Mouse (Mus musculus) B cell, adult 62 days (primary cell): ENCODE results near the gene Kcnk15. TPM values are rescaled to one million over a fixed set of nuclear protein-coding genes. Genes with fewer than 3 reads are reported as not detected.

Experiments
- total RNA-seq: library from RNA; stranded (reverse); gene quantifications from 4 replicates; pipeline ENCODE4 v1.2.4, GENCODE M21; 2023

Kcnk15 gene
- not detected in 4 replicates for total RNA-seq

DNA sequence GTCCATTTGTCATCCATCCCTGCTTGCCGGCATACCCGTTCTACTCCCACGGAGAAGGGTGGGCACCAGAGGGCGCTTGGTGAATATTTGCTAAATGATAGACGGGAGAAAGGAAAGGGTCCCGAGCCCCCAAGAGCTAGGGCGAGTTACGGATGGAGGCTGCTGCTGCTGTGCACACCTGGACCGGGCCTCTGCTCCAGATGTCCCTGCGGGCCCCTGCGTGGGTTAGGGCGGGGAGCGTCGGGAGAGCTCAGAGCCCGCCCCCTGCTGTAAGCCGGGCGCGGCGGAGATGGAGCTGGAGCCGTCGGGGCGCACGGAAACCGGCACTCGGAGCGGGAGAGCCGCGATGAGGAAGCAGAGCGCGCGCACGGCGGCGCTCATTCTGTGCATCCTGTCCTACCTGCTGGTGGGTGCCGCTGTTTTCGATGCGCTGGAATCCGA is at the start of gene Kcnk15:
Gene Kcnk15 (plus strand): TSS at position 191 of the 441 bp plus-strand sequence.

GRCm38 (mm10) chr2:163820607-163821006 is 32.8 kb upstream of the Kcnk15 start, which contains the start of gene Ccn5:
Gene Ccn5 (plus strand): TSS chr2:163820861.

Other genes with a start within 250 kb of the Kcnk15 start
- 1,350 to 1,399 TPM (median 1,388 TPM) in 4 replicates for gene Serinc3, start 208.5 kb upstream of the Kcnk15 start, total RNA-seq
- gene Pkig, start 195.3 kb upstream of the Kcnk15 start, total RNA-seq: 220 to 254 TPM (median 233 TPM) in 4 replicates
- gene Ada, start 103.4 kb upstream of the Kcnk15 start, total RNA-seq: 1.9 to 4.2 TPM (median 2.8 TPM) in 4 replicates
- not detected in 4 replicates for gene Ccn5, start 32.8 kb upstream of the Kcnk15 start, total RNA-seq
- not detected in 4 replicates for gene Rims4, start 65.0 kb downstream of the Kcnk15 start, total RNA-seq
- gene Ywhab, start 141.3 kb downstream of the Kcnk15 start, total RNA-seq: 90.8 to 97.9 TPM (median 94.7 TPM) in 4 replicates
- 2.1 to 5.3 TPM (median 4.1 TPM) in 4 replicates for gene Pabpc1l, start 171.8 kb downstream of the Kcnk15 start, total RNA-seq
- gene Stk4, start 216.7 kb downstream of the Kcnk15 start, total RNA-seq: 229 to 235 TPM (median 230 TPM) in 4 replicates
- 69.8 to 74.2 TPM (median 71.3 TPM) in 4 replicates for gene Tomm34, start 217.5 kb downstream of the Kcnk15 start, total RNA-seq